Mouse (Mus musculus) embryo, embryonic 9.5 days (tissue): ENCODE data around the gene Spsb2.
A peak's percentile ranks its signal among the peaks of the same experiment; 100 is the strongest.
"Not testable (repeated sequence)": the region's sequence is repeated elsewhere in the genome, so short reads cannot be mapped to it uniquely, and the experiment has no call there.

Source experiments
- DNase-seq: peaks from one replicate; pipeline ENCODE4 v3.0.0-alpha.2; 2017; ENCODE audit errors: extremely low spot score

The Spsb2 gene

DNA sequence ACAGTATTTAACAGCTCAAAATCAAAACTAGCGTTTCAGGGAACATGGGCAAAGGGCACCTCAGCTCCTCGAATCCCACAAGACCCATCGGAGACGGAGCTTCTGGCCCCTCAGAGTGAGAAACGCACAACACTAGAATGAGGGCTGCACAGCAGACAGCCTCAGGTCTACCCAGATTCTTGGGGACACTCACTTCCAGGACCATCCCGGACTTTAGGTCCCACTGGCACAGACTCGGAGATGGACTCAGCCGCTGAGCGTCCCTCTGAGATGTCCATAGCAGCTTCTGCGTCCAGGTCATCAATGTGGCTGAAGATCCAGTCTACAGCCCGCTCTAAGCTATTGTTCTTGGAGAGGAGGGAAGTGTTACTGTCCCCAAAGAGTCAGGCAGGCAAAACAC is 8.7 kb downstream of the Spsb2 start:
- no peak for DNase-seq

GRCm38 (mm10) chr6:124817563-124817962 is 9.1 kb downstream of the Spsb2 start:
- no peak for DNase-seq

GRCm38 (mm10) chr6:124817971-124818370 is 9.5 kb downstream of the Spsb2 start:
- no peak for DNase-seq

DNA sequence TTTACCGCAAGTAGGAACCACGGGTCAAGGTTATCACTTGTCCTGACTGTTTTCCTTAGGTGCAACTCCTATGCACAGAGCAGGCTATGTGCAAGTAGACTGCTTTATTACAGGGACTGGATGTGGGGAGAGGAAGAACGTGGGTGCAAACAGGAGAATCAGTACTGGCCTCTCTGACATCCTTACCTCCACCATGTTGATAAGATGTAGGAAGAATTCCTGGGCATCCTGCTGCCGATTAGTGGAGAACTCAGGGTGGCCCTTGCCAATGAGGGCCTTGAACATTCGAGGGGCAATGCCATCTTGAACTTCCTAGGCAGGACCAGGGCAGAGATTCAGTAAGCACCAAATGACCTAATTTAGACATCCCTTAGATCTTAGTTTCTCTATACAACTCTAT is 12.4 kb downstream of the Spsb2 start:
- DNase-seq: no peak

GRCm38 (mm10) chr6:124822049-124822448 is 13.6 kb downstream of the Spsb2 start:
- no peak for DNase-seq

- DNase-seq: peak; percentile 53
Measured at GRCm38 (mm10) chr6:124828101-124828592, 19.7 kb downstream of the Spsb2 start.

GRCm38 (mm10) chr6:124828868-124829798 is 20.7 kb downstream of the Spsb2 start, which contains the start of the genes Usp5 and Cdca3:
TSS of gene Usp5 (minus strand) at chr6:124829484.
TSS of gene Cdca3 (plus strand) at chr6:124829547.
- DNase-seq: peak; percentile 98

DNA sequence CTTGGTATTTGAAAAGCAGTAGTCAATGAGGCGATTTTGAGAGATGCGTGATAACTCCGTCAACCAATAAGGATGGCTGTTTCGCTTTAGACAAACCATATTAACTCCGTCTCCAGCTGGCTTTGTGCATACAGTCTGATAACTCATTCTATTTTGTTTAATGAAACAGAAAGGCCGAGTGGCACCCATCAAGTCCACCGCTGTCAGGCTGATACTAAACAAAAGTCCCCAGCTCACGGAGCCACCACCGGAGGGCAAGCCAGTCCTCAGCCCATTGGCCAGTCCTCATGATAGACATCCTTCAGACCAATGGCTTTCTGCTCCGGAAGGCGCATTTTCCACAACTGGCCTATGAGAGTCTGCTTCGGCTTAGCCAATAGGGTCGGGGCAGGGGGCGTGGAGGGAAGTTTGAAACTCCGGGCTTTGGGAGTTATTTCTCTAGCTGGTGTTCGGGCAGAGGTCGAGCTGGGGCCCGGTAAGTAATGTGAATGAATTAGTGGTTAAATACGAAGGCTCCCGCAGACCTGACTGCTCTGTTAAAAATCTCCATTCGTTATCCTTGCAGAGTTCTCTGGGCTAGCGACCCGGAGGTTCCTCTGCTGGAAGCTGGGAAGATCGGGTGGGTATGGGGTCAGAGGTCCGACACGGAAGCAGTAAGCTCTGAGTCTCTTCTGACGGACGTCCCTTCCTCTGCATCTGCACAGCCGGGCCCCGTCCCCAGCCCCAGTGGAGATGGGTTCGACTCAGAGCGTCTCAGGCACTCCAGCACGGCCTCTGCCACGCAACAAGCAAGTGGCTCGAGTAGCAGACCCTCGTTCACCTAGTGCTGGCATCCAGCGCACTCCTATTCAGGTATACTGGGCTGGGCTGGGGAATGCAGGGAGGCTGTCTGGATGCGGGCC is 21.6 kb downstream of the Spsb2 start:
- peak; percentile 90 for DNase-seq

- DNase-seq: not testable (repeated sequence)
Measured at GRCm38 (mm10) chr6:124831199-124831598, 22.7 kb downstream of the Spsb2 start.

DNA sequence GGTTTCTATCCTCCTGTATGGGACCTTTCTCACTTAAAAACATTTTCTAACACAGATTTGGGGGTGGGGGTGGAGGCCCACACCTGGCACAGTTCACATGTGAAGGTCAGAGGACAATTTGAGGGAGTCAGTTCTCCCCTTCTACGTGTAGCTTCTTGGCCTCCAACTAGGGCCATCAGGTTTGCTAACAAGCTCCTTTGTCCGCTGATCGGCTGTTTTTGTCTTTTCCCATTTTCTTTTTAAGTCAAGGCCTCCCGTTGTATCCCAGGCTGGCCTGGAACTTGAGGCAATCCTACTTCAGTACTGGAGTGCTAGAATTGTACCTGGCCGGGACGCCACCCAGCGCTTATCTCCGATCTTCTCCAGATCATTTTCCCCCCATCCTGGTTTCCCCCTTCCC is 23.2 kb downstream of the Spsb2 start:
- DNase-seq: no peak

DNA sequence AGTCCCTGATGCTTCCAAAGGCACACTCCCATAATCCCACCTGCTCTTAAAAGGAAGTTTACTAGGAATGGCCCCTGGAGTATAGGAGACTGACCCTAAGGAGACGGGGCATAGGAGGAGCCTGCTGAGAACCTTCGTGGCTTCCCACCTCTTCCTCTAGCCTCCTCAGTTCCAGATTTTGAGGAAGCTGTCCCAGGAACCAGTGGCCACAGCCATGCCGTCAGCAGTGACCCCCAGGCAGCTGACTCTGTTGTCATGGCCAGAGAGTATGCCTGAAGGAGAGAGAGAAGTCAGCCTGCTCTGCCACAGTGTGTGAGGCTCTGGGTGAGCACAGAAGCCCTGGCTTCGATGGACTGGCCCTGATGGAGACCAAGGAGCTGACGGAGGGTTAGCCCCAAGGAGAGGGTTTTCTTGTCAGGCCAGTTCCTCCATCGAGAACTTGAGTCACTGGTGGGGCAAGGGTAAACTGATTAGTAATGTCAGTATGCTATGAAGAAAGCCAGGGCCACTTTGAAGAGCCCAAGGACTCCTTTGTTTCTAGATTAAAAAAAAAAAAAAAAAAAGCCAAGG is 26.1 kb downstream of the Spsb2 start:
- no peak for DNase-seq

DNA sequence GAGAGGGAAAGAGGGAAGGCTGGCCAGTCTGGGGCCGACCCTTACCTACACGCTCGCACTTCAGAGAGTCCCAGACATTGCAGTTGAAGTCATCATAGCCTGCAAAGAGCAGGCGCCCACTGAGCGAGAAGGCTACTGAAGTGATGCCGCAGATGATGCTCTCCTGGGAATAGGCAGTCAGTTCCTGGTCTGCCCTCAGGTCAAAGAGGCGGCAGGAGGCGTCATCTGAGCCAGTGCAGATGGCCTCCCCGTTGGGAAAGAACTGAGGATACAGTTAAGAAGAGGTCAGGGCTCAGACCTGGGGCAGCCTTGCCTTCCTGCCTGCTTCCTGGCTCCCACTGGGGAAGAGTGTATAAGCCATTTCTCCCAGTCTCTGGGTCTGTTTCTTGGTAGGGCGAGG is 27.1 kb downstream of the Spsb2 start:
- DNase-seq: no peak

DNA sequence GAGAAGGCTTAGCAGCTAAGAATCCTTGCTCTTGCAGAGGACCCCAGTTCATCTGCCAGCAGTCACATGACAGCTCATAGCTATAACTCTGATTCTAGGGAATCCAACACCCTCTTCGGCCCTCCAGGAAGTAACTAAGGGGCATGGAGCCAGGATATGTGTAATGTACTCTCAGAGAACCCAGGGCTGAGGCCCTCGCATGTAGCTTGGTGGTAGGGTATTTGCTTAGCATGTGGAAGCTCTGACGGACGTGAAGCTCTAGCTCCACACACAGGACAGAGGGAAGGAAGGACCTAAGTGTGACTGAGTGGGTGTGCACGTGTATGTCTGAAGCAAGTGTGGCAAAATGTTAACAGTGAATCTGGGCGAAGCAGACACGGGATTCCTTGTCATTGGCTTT is 27.9 kb downstream of the Spsb2 start:
- DNase-seq: no peak

- DNase-seq: no peak
Measured at GRCm38 (mm10) chr6:124839805-124840204, 31.3 kb downstream of the Spsb2 start.

DNA sequence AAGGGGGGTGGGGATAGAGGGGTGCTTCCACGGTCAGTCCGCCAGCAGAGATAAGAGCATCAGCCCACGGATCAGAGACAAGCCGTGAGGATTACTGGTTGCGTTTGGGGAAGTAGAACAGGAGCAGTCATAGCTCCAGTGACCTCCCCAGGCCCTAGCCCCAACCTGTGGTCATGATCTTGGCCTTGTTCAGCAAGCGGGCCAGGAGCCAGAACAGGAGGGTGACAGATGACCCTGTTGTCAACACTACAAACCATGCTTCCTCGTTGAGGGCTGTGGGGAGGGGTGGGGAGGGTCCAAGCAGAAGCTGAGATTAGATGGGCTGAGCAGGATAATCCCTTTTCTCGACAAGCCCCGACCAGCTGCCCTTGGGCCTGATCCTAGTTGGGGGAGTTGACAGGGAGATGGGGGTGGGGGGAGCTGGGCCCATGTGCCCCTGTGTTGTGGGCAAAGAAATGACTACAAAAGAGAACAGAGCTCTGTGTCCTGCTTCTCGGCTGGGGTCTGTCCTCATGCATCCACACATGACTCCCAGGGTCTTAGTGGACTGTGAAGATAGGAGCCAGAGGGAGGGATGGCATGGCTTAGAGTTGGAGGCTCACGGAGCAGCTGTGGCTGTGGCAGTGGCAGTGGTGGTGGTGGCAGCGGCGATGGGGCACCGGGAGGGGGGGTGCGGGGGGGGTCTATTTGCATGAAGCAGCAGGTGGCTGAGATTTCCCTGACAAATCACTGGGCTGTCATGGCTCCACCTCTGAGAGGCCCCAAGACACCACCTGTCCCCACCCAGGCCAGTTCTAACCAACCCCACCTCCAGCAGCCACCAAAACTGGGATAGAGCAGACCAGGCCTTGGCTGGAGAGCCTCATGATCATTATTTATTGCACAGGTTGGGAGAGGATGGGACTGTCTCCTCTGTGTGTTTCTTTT is 32.0 kb downstream of the Spsb2 start, which contains the start of gene Gnb3:
Gene Gnb3, minus strand, starts transcription at position 35 of the 927 bp plus-strand sequence.
- no peak for DNase-seq

GRCm38 (mm10) chr6:124847305-124847704 is 38.8 kb downstream of the Spsb2 start:
- peak; percentile 96 for DNase-seq

DNA sequence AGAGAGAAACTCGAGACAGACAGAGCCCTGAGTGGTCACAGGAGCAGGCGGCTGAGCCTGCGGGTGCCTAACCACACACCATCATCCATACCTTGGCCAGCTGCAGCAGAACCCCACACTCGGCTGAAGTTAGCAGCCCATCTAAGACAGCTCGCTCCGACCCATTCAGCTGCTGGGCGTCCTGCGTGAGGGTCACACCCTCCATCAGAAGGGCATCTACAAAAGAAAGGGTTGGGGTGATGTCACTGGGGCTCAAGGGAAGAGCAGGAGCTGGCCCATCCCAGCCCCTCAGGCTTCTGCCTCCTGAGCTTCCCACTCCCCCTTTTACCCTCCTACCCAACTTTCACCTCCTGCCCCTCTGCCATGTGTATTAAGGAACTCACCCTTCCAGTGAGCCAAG is 42.1 kb downstream of the Spsb2 start:
- no peak for DNase-seq

GRCm38 (mm10) chr6:124854647-124855046 is 46.2 kb downstream of the Spsb2 start:
- no peak for DNase-seq

DNA sequence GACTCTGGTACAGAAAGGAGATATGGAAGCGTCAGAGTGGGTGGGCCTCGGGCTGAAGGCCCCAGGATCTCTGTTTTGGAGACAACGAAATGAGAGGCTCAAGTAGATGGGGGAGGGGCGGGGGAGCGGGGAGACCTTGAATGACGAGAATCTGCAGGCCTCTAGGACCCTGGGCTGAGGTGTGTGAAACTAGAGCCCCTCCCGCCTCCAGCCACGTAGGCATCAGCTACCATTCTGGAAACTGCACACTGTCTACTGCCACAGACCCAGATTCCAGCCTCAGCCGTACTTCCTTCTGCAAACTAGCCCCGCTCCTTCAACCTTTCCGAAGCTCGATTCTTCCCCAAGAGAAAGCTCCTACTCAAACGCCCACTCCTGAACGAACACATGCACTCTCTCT is 47.9 kb downstream of the Spsb2 start:
- peak; percentile 56 for DNase-seq
